In genomic region chr4:96622474-96622873, GRCm38 (mm10) we compare ENCODE assay signal across 25 mouse cellular contexts. TPM values are rescaled to one million over a fixed set of nuclear protein-coding genes. Genes with fewer than 3 reads are reported as not detected.
"Had no signal": no experiment of that assay in that cellular context is flagged by ENCODE, and none has a peak within 500 bp of the region (broad histone marks: within the 10 kb centered on the region; RNA-seq: fewer than 3 reads in every experiment).

No protein-coding gene starts in this region.

- H3K9ac ChIP-seq: lung, embryonic 15.5 days; midbrain, embryonic 13.5 days; midbrain, embryonic 15.5 days; neural tube, embryonic 12.5 days; stomach, embryonic 15.5 days had no signal

- DNase-seq: lung, adult 2 months; lung, postnatal 14 days; lung, postnatal 36 days; right cerebral cortex, postnatal 14 days; thymus, adult 2 months; thymus, postnatal 25 days; thymus, postnatal 4 days had no signal

- H3K27me3 ChIP-seq: lung, embryonic 15.5 days; megakaryocyte, embryonic 14.5 days; midbrain, embryonic 13.5 days; midbrain, embryonic 15.5 days; neural tube, embryonic 12.5 days; stomach, embryonic 15.5 days had no signal

- H3K4me2 ChIP-seq: lung, embryonic 15.5 days; midbrain, embryonic 11.5 days; midbrain, embryonic 13.5 days; midbrain, embryonic 15.5 days; neural tube, embryonic 12.5 days; stomach, embryonic 15.5 days had no signal

- H3K9me3 ChIP-seq: lung, embryonic 15.5 days; midbrain, embryonic 13.5 days; midbrain, embryonic 15.5 days; stomach, embryonic 15.5 days had no signal

- H3K27ac ChIP-seq: lung, embryonic 15.5 days; macrophage; midbrain, embryonic 13.5 days; midbrain, embryonic 15.5 days; neural tube, embryonic 12.5 days; stomach, embryonic 15.5 days; stomach, postnatal 0 days had no signal

- ATAC-seq: lung, postnatal 0 days; midbrain, embryonic 13.5 days; midbrain, embryonic 15.5 days had no signal

- H3K36me3 ChIP-seq: lung, embryonic 15.5 days; midbrain, embryonic 13.5 days; midbrain, embryonic 15.5 days; neural tube, embryonic 12.5 days; stomach, embryonic 15.5 days had no signal

- H3K4me3 ChIP-seq: lung, embryonic 15.5 days; megakaryocyte, embryonic 14.5 days; midbrain, embryonic 13.5 days; midbrain, embryonic 15.5 days; neural tube, embryonic 12.5 days; stomach, embryonic 15.5 days had no signal

- H3K4me1 ChIP-seq: lung, embryonic 15.5 days; megakaryocyte, embryonic 14.5 days; midbrain, embryonic 13.5 days; midbrain, embryonic 15.5 days; neural tube, embryonic 12.5 days; stomach, embryonic 15.5 days had no signal

RNA-seq across cellular contexts. Expression of gene Cyp2j9, which starts 31.1 kb away (rescaled TPM):
- total RNA-seq: monocyte, adult 5-6 weeks; neutrophil, adult 5-6 weeks had no signal

RNA-seq across cellular contexts. Expression of gene Cyp2j5, which starts 41.5 kb away (rescaled TPM):
- total RNA-seq: megakaryocyte progenitor cell, adult 5-6 weeks; midbrain, postnatal 0 days; monocyte, adult 5-6 weeks; neutrophil, adult 5-6 weeks had no signal
- polyA plus RNA-seq: lung, embryonic 15.5 days; lung, postnatal 0 days; macrophage; midbrain, embryonic 11.5 days; midbrain, embryonic 13.5 days; midbrain, embryonic 15.5 days; midbrain, postnatal 0 days; neural tube, embryonic 12.5 days; neural tube, embryonic 14.5 days; spleen, adult 2 months; stomach, embryonic 15.5 days; testis, adult 2 months; urinary bladder, adult 2 months had no signal
